Mouse (Mus musculus) midbrain, embryonic 11.5 days (tissue): ENCODE measurements at regions not wholly inside any gene's neighbourhood (a gene's known extent, or its start where the extent isn't known, plus 50 kb on each side); places are given as distances from the start of the nearest gene placed in this dataset.

Experiments
- ATAC-seq: fragments of 200-750 bp; cut with Nextera tagmentation; 2 replicates; pipeline ENCODE4 v1.8.0; 2017; ENCODE audit warnings: moderate TSS enrichment, moderate library complexity; ENCODE audit not compliant: low FRiP score
- DNase-seq: peaks from one replicate; pipeline ENCODE4 v3.0.0; 2015; ENCODE audit warnings: low spot score; ENCODE audit errors: missing footprints
- H3K27ac ChIP-seq: fragments of 300-500 bp; sonication (generic); 2 replicates; pipeline ENCODE4 v1.5.1; 2014; ENCODE audit warnings: low read depth, low read length
- H3K27me3 ChIP-seq: fragments of 300-500 bp; sonication (generic); 2 replicates; pipeline ENCODE4 v1.6.1; 2014; ENCODE audit warnings: mild to moderate bottlenecking, low read length, moderate library complexity, mixed read lengths; ENCODE audit not compliant: control insufficient read depth, insufficient read depth
- H3K36me3 ChIP-seq: fragments of 300-500 bp; sonication (generic); 2 replicates; pipeline ENCODE4 v1.6.1; 2014; ENCODE audit warnings: mild to moderate bottlenecking, low read length, moderate library complexity, mixed read lengths; ENCODE audit not compliant: control insufficient read depth, insufficient read depth
- H3K4me1 ChIP-seq: fragments of 300-500 bp; sonication (generic); 2 replicates; pipeline ENCODE4 v1.6.1; 2014; ENCODE audit warnings: low read length; ENCODE audit not compliant: control insufficient read depth, insufficient read depth
- H3K4me2 ChIP-seq: fragments of 300-500 bp; sonication (generic); 2 replicates; pipeline ENCODE4 v1.6.1; 2014; ENCODE audit warnings: mild to moderate bottlenecking, moderate library complexity
- H3K4me3 ChIP-seq: fragments of 300-500 bp; sonication (generic); 2 replicates; pipeline ENCODE4 v1.5.1; 2014; ENCODE audit warnings: low read depth, low read length
- H3K9ac ChIP-seq: fragments of 300-500 bp; sonication (generic); 2 replicates; pipeline ENCODE4 v1.6.1; 2014; ENCODE audit warnings: low read length
- H3K9me3 ChIP-seq: fragments of 300-500 bp; sonication (generic); 2 replicates; pipeline ENCODE4 v1.6.1; 2016; ENCODE audit warnings: low read length; ENCODE audit not compliant: control insufficient read depth
- WGBS: fragments of 180-500 bp; shearing (Covaris S2); extraction: QIAGEN DNeasy Blood & Tissue Kit; methylation state at CpG from one replicate; pipeline ENCODE4 v1.1.7; 2014; 5-methylcytosine and 5-hydroxymethylcytosine counted together

- Histone ChIP-seq H3K4me3 (no peak overlapping the region), H3K9me3 (no peaks in the 10 kb centered on the region), H3K36me3 (no peaks in the 10 kb centered on the region), H3K27ac (no peak overlapping the region), H3K4me2 (no peak overlapping the region), H3K4me1 (no peaks in the 10 kb centered on the region), H3K9ac (no peak overlapping the region), H3K27me3 (no peaks in the 10 kb centered on the region)
- DNase-seq (no peak), ATAC-seq (no peak)
- 83% methylated on average over 3 of the region's 3 CpGs for WGBS
Measured at GRCm38 (mm10) chr1:168738005-168738404, 305.9 kb upstream of the Pbx1 start.

DNA sequence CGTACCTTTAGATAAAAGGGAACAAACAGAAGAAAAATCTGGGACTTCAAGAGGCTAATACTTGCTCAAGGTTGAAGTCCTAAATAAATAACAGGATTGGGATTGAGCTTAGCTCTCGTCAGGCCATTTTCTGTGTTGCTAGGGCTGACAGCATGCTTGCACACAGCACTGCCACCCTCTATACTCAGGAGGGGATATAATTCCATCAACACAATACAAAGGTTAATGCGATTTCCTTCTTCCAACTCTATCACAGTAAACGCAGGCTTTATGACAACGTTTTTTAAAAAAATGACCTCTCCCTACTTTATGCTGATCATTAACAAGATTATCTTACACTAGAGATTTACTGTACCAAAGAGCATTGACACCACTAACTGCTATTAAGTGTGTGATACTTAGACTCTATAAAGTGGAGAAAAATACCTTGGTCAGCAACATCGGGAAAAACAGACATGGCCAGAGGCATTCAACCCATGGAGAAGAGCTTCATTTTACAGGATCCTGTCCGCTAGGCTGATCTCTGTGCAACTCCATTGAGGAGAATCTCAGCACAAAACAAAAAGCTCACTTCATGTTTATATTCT is 305.3 kb upstream of the Pbx1 start:
- Histone ChIP-seq H3K4me3 (no peak overlapping the region), H3K27me3 (no peaks in the 10 kb centered on the region), H3K9ac (no peak overlapping the region), H3K27ac (no peak overlapping the region), H3K36me3 (no peaks in the 10 kb centered on the region), H3K9me3 (no peaks in the 10 kb centered on the region), H3K4me1 (no peaks in the 10 kb centered on the region), H3K4me2 (no peak overlapping the region)
- ATAC-seq (no peak), DNase-seq (peak; percentile 64)
- 83% methylated on average over 7 of the region's 7 CpGs for WGBS

DNA sequence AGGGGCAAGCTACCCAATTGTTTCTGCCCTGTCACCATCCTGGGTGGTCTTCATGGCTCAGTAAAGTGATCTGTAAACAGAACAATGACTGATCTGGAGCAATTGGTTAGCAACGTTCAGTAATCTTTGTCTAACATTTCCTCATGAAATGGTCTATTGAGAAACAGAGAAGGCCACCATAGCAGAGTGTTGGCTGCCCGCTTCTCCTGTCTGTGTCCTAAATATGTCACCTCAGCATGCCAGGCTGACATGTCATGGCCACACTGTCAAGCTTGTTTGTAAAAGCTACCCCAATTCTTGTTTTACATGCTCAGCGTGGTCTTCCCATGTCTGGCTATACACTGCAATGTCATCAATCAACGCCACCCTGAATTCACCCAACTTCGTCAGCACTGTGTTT is 301.0 kb upstream of the Pbx1 start:
- DNase-seq (peak; percentile 61), ATAC-seq (no peak)
- no peak overlapping the region for H3K4me2 ChIP-seq
- no peaks in the 10 kb centered on the region for H3K4me1 ChIP-seq
- H3K9me3 ChIP-seq: no peaks in the 10 kb centered on the region
- H3K9ac ChIP-seq: no peak overlapping the region
- WGBS: 71% methylated on average over 5 of the region's 5 CpGs
- no peaks in the 10 kb centered on the region for H3K27me3 ChIP-seq
- no peaks in the 10 kb centered on the region for H3K36me3 ChIP-seq
- no peak overlapping the region for H3K27ac ChIP-seq
- H3K4me3 ChIP-seq: no peak overlapping the region

GRCm38 (mm10) chr1:168709836-168710235 is 277.8 kb upstream of the Pbx1 start:
- H3K36me3 ChIP-seq: no peaks in the 10 kb centered on the region
- WGBS: 82% methylated on average over 2 of the region's 2 CpGs

DNA sequence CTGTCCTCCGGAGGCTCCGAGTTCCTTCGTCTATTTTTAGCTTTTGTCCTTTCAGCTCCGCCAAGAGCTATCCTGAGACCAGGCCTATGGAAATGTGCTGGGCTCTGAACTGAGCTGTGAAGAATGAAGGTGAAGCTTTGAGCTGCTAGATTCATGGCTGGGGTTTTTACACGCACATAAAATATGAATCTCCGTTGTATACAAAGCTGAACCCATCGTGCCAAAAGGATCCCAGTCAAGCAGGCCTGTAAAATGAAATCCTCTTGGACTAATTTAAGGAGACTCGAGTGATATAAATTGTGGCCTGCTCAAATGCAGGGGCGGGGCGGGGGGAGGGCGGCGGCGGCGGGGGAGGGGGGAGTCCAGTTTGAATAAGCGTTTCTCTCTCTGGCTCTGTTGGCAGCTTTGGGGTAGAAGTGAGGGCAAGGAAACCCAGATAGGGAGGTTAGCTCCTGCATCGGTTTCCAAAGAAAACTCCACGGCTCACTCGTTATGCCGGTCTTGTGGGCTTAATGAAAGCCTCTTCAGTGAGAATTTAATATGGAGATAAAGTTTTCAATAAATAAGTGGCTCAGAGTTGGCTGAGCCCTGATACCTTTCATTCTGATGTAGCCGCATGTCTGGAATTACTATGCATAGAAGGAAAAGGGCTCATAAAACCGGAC is 277.1 kb upstream of the Pbx1 start:
- Histone ChIP-seq H3K36me3 (no peaks in the 10 kb centered on the region), H3K27ac (no peak overlapping the region), H3K4me2 (peak overlapping the region; percentile 11; the same call in 1 of the 2 replicates), H3K27me3 (no peaks in the 10 kb centered on the region), H3K9me3 (no peaks in the 10 kb centered on the region), H3K4me3 (no peak overlapping the region), H3K9ac (no peak overlapping the region; the same call in 1 of the 2 replicates), H3K4me1 (peaks cover 12% of the 10 kb centered on the region; the same call in 1 of the 2 replicates)
- peak; percentile 88 for DNase-seq
- 0 out of 2 replicates have a peak, but pooled peaks have one; percentile 35 for ATAC-seq
- 30% methylated on average over 21 of the region's 21 CpGs for WGBS

More at GRCm38 (mm10) chr1:168709836-168710235, 277.8 kb upstream of the Pbx1 start:
- Histone ChIP-seq H3K4me3 (no peak overlapping the region), H3K9ac (no peak overlapping the region), H3K9me3 (no peaks in the 10 kb centered on the region), H3K27ac (no peak overlapping the region), H3K4me1 (peaks cover 12% of the 10 kb centered on the region; the same call in 1 of the 2 replicates), H3K4me2 (no peak overlapping the region), H3K27me3 (no peaks in the 10 kb centered on the region)
- DNase-seq (no peak), ATAC-seq (no peak)

- no peak overlapping the region; the same call in 1 of the 2 replicates for H3K4me2 ChIP-seq
- DNase-seq: peak; percentile 85
- H3K4me1 ChIP-seq: peaks cover 12% of the 10 kb centered on the region; the same call in 1 of the 2 replicates
- H3K36me3 ChIP-seq: no peaks in the 10 kb centered on the region
- H3K27me3 ChIP-seq: no peaks in the 10 kb centered on the region
- no peak overlapping the region for H3K9ac ChIP-seq
- no peak overlapping the region for H3K27ac ChIP-seq
- 43% methylated on average over 11 of the region's 11 CpGs for WGBS
- no peak for ATAC-seq
- H3K4me3 ChIP-seq: no peak overlapping the region
- no peaks in the 10 kb centered on the region for H3K9me3 ChIP-seq
Measured at GRCm38 (mm10) chr1:168708161-168708865, 276.2 kb upstream of the Pbx1 start.

GRCm38 (mm10) chr1:168697386-168697785 is 265.3 kb upstream of the Pbx1 start:
- DNase-seq (no peak), ATAC-seq (no peak)
- Histone ChIP-seq H3K4me2 (no peak overlapping the region), H3K36me3 (no peaks in the 10 kb centered on the region), H3K4me1 (no peaks in the 10 kb centered on the region), H3K4me3 (no peak overlapping the region), H3K27me3 (no peaks in the 10 kb centered on the region), H3K9ac (no peak overlapping the region), H3K27ac (no peak overlapping the region), H3K9me3 (no peaks in the 10 kb centered on the region)
- 89% methylated on average over 1 of the region's 1 CpGs for WGBS

- WGBS: 85% methylated on average over 7 of the region's 7 CpGs
- Histone ChIP-seq H3K4me1 (no peaks in the 10 kb centered on the region), H3K9ac (no peak overlapping the region), H3K4me2 (no peak overlapping the region), H3K9me3 (no peaks in the 10 kb centered on the region), H3K4me3 (no peak overlapping the region), H3K27ac (no peak overlapping the region), H3K36me3 (no peaks in the 10 kb centered on the region), H3K27me3 (no peaks in the 10 kb centered on the region)
- ATAC-seq (no peak), DNase-seq (no peak)
Measured at GRCm38 (mm10) chr1:168686821-168687220, 254.8 kb upstream of the Pbx1 start.

DNA sequence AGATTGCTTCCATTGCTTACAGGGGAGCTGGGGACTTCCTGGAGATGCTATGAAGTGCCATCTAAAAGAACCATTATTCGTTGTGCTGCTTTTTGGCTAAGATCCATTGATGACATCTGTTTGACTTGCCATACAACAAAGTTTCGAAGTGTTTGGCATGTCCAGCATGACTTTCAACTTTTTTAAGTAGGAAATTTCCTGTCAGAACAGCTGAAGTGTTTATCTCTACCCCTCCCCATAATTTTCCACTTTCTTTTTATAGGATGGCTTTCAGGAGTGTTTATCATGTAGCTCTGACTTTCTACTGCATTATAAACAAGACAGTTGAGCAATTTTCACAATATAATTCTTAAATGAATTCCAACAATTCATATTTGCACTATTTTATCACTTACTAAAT is 253.1 kb upstream of the Pbx1 start:
- H3K27ac ChIP-seq: no peak overlapping the region
- no peak overlapping the region for H3K4me3 ChIP-seq
- no peaks in the 10 kb centered on the region for H3K36me3 ChIP-seq
- no peaks in the 10 kb centered on the region for H3K4me1 ChIP-seq
- no peak for ATAC-seq
- 86% methylated on average over 2 of the region's 2 CpGs for WGBS
- DNase-seq: no peak
- no peak overlapping the region for H3K4me2 ChIP-seq
- H3K9ac ChIP-seq: no peak overlapping the region
- H3K27me3 ChIP-seq: no peaks in the 10 kb centered on the region
- H3K9me3 ChIP-seq: no peaks in the 10 kb centered on the region
